Mouse (Mus musculus) cerebellum, adult 11 months (tissue): ENCODE measurements around the gene Sik1.
"Not testable (repeated sequence)": the region's sequence is repeated elsewhere in the genome, so short reads cannot be mapped to it uniquely, and the experiment has no call there.

Experiments used
- DNase-seq: peaks from one replicate; pipeline ENCODE4 v3.0.0; 2022

Sik1 gene

GRCm38 (mm10) chr17:31855597-31856518, at the start of gene Sik1:
Gene Sik1 (minus strand): TSS chr17:31855804.
- peak; percentile 97 for DNase-seq

GRCm38 (mm10) chr17:31905201-31905790, 49.7 kb upstream of the Sik1 start:
- no peak for DNase-seq

- no peak for DNase-seq
Observed at GRCm38 (mm10) chr17:31904036-31904435, 48.4 kb upstream of the Sik1 start.

GRCm38 (mm10) chr17:31902630-31903198, 47.1 kb upstream of the Sik1 start:
- no peak for DNase-seq

- no peak for DNase-seq
Observed at GRCm38 (mm10) chr17:31901461-31902204, 46.0 kb upstream of the Sik1 start.

GRCm38 (mm10) chr17:31898941-31899340, 43.3 kb upstream of the Sik1 start:
- no peak for DNase-seq

- no peak for DNase-seq
Observed at GRCm38 (mm10) chr17:31897186-31897793, 41.7 kb upstream of the Sik1 start.

- DNase-seq = no peak
Observed at GRCm38 (mm10) chr17:31896751-31897150, 41.1 kb upstream of the Sik1 start.

GRCm38 (mm10) chr17:31896311-31896710, 40.7 kb upstream of the Sik1 start:
- no peak for DNase-seq

- DNase-seq = no peak
Observed at GRCm38 (mm10) chr17:31893371-31894060, 37.9 kb upstream of the Sik1 start.

- DNase-seq = no peak
Observed at GRCm38 (mm10) chr17:31892750-31893149, 37.1 kb upstream of the Sik1 start.

- DNase-seq = no peak
Observed at GRCm38 (mm10) chr17:31891858-31892257, 36.3 kb upstream of the Sik1 start.

GRCm38 (mm10) chr17:31890311-31890951, 34.8 kb upstream of the Sik1 start:
- DNase-seq = no peak

GRCm38 (mm10) chr17:31889446-31890201, 34.0 kb upstream of the Sik1 start:
- no peak for DNase-seq

- DNase-seq = no peak
Observed at GRCm38 (mm10) chr17:31888540-31888939, 32.9 kb upstream of the Sik1 start.

GRCm38 (mm10) chr17:31884676-31885075, 29.1 kb upstream of the Sik1 start:
- DNase-seq = not testable (repeated sequence)

- no peak for DNase-seq
Observed at GRCm38 (mm10) chr17:31879406-31879805, 23.8 kb upstream of the Sik1 start.

GRCm38 (mm10) chr17:31877650-31878141, 22.1 kb upstream of the Sik1 start:
- DNase-seq = no peak

GRCm38 (mm10) chr17:31877181-31877581, 21.6 kb upstream of the Sik1 start:
- no peak for DNase-seq

- DNase-seq = no peak
Observed at GRCm38 (mm10) chr17:31876775-31877174, 21.2 kb upstream of the Sik1 start.
